Mouse (Mus musculus): Measurements from ENCODE around the gene Epm2aip1. TPM values are rescaled to one million over a fixed set of nuclear protein-coding genes. Genes with fewer than 3 reads are reported as not detected.

The Epm2aip1 gene
- 60.5 and 73.7 TPM in 2 replicates for polyA plus RNA-seq (2014; fragmentation: Nextera tagmentation; extraction: Ambion mirVana)

GRCm38 (mm10) chr9:111271434-111272160, at the start of gene Epm2aip1, which contains the start of gene Mlh1:
TSS of gene Epm2aip1 (plus strand) at chr9:111271929.
TSS of gene Mlh1 (minus strand) at chr9:111271791.
- peaks cover 29% of the 10 kb centered on the region for H3K36me3 ChIP-seq (ENCODE audit: control insufficient read depth, insufficient read depth, low read length)
- WGBS: under 1% methylated on average over 60 of the region's 64 CpGs
- H3K27ac ChIP-seq (ENCODE audit: low read depth, low read length): peak within 1 kb of the TSS; percentile 91
- peak within 1 kb of the TSS; percentile 91 for H3K4me2 ChIP-seq (ENCODE audit: low read length)
- H3K27me3 ChIP-seq (replicated peaks; ENCODE audit: control insufficient read depth, insufficient read depth, low read length): no peaks in the 10 kb centered on the region
- peak within 1 kb of the TSS; percentile 83 for H3K4me3 ChIP-seq (ENCODE audit: low read depth, low read length)
- ATAC-seq (peak; percentile 99), DNase-seq (ENCODE audit: low spot score) (peak; percentile 100)
- H3K9ac ChIP-seq (ENCODE audit: low read length): peak within 1 kb of the TSS; percentile 95
- peaks cover 29% of the 10 kb centered on the region for H3K4me1 ChIP-seq (ENCODE audit: control insufficient read depth, insufficient read depth, low read length)
- no peaks in the 10 kb centered on the region for H3K9me3 ChIP-seq (replicated peaks; ENCODE audit: control insufficient read depth, low read length)

GRCm38 (mm10) chr9:111223406-111223805, 48.3 kb upstream of the Epm2aip1 start:
- H3K9ac ChIP-seq (ENCODE audit: low read length): no peak overlapping the region
- no peak for ATAC-seq
- H3K36me3 ChIP-seq (ENCODE audit: control insufficient read depth, insufficient read depth, low read length): peaks cover 80% of the 10 kb centered on the region
- no peaks in the 10 kb centered on the region for H3K9me3 ChIP-seq (replicated peaks; ENCODE audit: control insufficient read depth, low read length)
- H3K4me3 ChIP-seq (ENCODE audit: low read depth, low read length): no peak overlapping the region
- no peaks in the 10 kb centered on the region for H3K27me3 ChIP-seq (replicated peaks; ENCODE audit: control insufficient read depth, insufficient read depth, low read length)
- no peak for DNase-seq (ENCODE audit: low spot score)
- no peaks in the 10 kb centered on the region for H3K4me1 ChIP-seq (ENCODE audit: control insufficient read depth, insufficient read depth, low read length)
- H3K4me2 ChIP-seq (ENCODE audit: low read length): no peak overlapping the region
- no peak overlapping the region for H3K27ac ChIP-seq (ENCODE audit: low read depth, low read length)
- 96% methylated on average over 5 of the region's 5 CpGs for WGBS

- H3K9me3 ChIP-seq (replicated peaks; ENCODE audit: control insufficient read depth, low read length): no peaks in the 10 kb centered on the region
- H3K27ac ChIP-seq (ENCODE audit: low read depth, low read length): no peak overlapping the region
- H3K27me3 ChIP-seq (replicated peaks; ENCODE audit: control insufficient read depth, insufficient read depth, low read length): no peaks in the 10 kb centered on the region
- WGBS: 92% methylated on average over 5 of the region's 5 CpGs
- H3K4me1 ChIP-seq (ENCODE audit: control insufficient read depth, insufficient read depth, low read length): no peaks in the 10 kb centered on the region
- no peak overlapping the region for H3K4me3 ChIP-seq (ENCODE audit: low read depth, low read length)
- H3K9ac ChIP-seq (ENCODE audit: low read length): no peak overlapping the region
- no peak overlapping the region for H3K4me2 ChIP-seq (ENCODE audit: low read length)
- no peak for ATAC-seq
- H3K36me3 ChIP-seq (ENCODE audit: control insufficient read depth, insufficient read depth, low read length): peaks cover 82% of the 10 kb centered on the region
- no peak for DNase-seq (ENCODE audit: low spot score)
These were observed 43.3 kb upstream of the Epm2aip1 start for GRCm38 (mm10) chr9:111228446-111228845.

GRCm38 (mm10) chr9:111234701-111235100, 37.0 kb upstream of the Epm2aip1 start:
- Histone ChIP-seq H3K4me3 (ENCODE audit: low read depth, low read length) (no peak overlapping the region), H3K36me3 (ENCODE audit: control insufficient read depth, insufficient read depth, low read length) (peaks cover 73% of the 10 kb centered on the region), H3K27ac (ENCODE audit: low read depth, low read length) (no peak overlapping the region), H3K27me3 (replicated peaks; ENCODE audit: control insufficient read depth, insufficient read depth, low read length) (no peaks in the 10 kb centered on the region), H3K4me1 (ENCODE audit: control insufficient read depth, insufficient read depth, low read length) (no peaks in the 10 kb centered on the region), H3K9me3 (replicated peaks; ENCODE audit: control insufficient read depth, low read length) (no peaks in the 10 kb centered on the region), H3K9ac (ENCODE audit: low read length) (no peak overlapping the region), H3K4me2 (ENCODE audit: low read length) (no peak overlapping the region)
- ATAC-seq: no peak
- no peak for DNase-seq (ENCODE audit: low spot score)
- 90% methylated on average over 9 of the region's 9 CpGs for WGBS

GRCm38 (mm10) chr9:111237726-111238125, 34.0 kb upstream of the Epm2aip1 start:
- H3K9me3 ChIP-seq (replicated peaks; ENCODE audit: control insufficient read depth, low read length): no peaks in the 10 kb centered on the region
- H3K4me3 ChIP-seq (ENCODE audit: low read depth, low read length): no peak overlapping the region
- peaks cover 75% of the 10 kb centered on the region for H3K36me3 ChIP-seq (ENCODE audit: control insufficient read depth, insufficient read depth, low read length)
- H3K9ac ChIP-seq (ENCODE audit: low read length): no peak overlapping the region
- H3K27ac ChIP-seq (ENCODE audit: low read depth, low read length): no peak overlapping the region
- no peaks in the 10 kb centered on the region for H3K27me3 ChIP-seq (replicated peaks; ENCODE audit: control insufficient read depth, insufficient read depth, low read length)
- no peak for DNase-seq (ENCODE audit: low spot score)
- H3K4me1 ChIP-seq (ENCODE audit: control insufficient read depth, insufficient read depth, low read length): no peaks in the 10 kb centered on the region
- no peak overlapping the region for H3K4me2 ChIP-seq (ENCODE audit: low read length)
- ATAC-seq: no peak

- peaks cover 70% of the 10 kb centered on the region for H3K36me3 ChIP-seq (ENCODE audit: control insufficient read depth, insufficient read depth, low read length)
- H3K4me1 ChIP-seq (ENCODE audit: control insufficient read depth, insufficient read depth, low read length): no peaks in the 10 kb centered on the region
- no peak overlapping the region for H3K4me2 ChIP-seq (ENCODE audit: low read length)
- no peaks in the 10 kb centered on the region for H3K27me3 ChIP-seq (replicated peaks; ENCODE audit: control insufficient read depth, insufficient read depth, low read length)
- ATAC-seq (no peak), DNase-seq (ENCODE audit: low spot score) (no peak)
- H3K4me3 ChIP-seq (ENCODE audit: low read depth, low read length): no peak overlapping the region
- WGBS: 71% methylated on average over 4 of the region's 4 CpGs
- H3K9ac ChIP-seq (ENCODE audit: low read length): no peak overlapping the region
- no peak overlapping the region for H3K27ac ChIP-seq (ENCODE audit: low read depth, low read length)
- no peaks in the 10 kb centered on the region for H3K9me3 ChIP-seq (replicated peaks; ENCODE audit: control insufficient read depth, low read length)
These were observed 31.9 kb upstream of the Epm2aip1 start for GRCm38 (mm10) chr9:111239821-111240220.

GRCm38 (mm10) chr9:111243384-111243783, 28.3 kb upstream of the Epm2aip1 start:
- 87% methylated on average over 6 of the region's 6 CpGs for WGBS
- DNase-seq (ENCODE audit: low spot score): no peak
- no peaks in the 10 kb centered on the region for H3K27me3 ChIP-seq (replicated peaks; ENCODE audit: control insufficient read depth, insufficient read depth, low read length)
- H3K9ac ChIP-seq (ENCODE audit: low read length): no peak overlapping the region
- H3K4me3 ChIP-seq (ENCODE audit: low read depth, low read length): no peak overlapping the region
- H3K4me1 ChIP-seq (ENCODE audit: control insufficient read depth, insufficient read depth, low read length): no peaks in the 10 kb centered on the region
- H3K4me2 ChIP-seq (ENCODE audit: low read length): no peak overlapping the region
- peaks cover 57% of the 10 kb centered on the region for H3K36me3 ChIP-seq (ENCODE audit: control insufficient read depth, insufficient read depth, low read length)
- no peak for ATAC-seq
- no peak overlapping the region for H3K27ac ChIP-seq (ENCODE audit: low read depth, low read length)
- no peaks in the 10 kb centered on the region for H3K9me3 ChIP-seq (replicated peaks; ENCODE audit: control insufficient read depth, low read length)

- Histone ChIP-seq H3K4me2 (ENCODE audit: low read length) (no peak overlapping the region), H3K36me3 (ENCODE audit: control insufficient read depth, insufficient read depth, low read length) (peaks cover 57% of the 10 kb centered on the region), H3K27ac (ENCODE audit: low read depth, low read length) (no peak overlapping the region), H3K4me1 (ENCODE audit: control insufficient read depth, insufficient read depth, low read length) (no peaks in the 10 kb centered on the region), H3K9ac (ENCODE audit: low read length) (no peak overlapping the region), H3K9me3 (replicated peaks; ENCODE audit: control insufficient read depth, low read length) (no peaks in the 10 kb centered on the region), H3K4me3 (ENCODE audit: low read depth, low read length) (no peak overlapping the region), H3K27me3 (replicated peaks; ENCODE audit: control insufficient read depth, insufficient read depth, low read length) (no peaks in the 10 kb centered on the region)
- 77% methylated on average over 6 of the region's 6 CpGs for WGBS
- DNase-seq (ENCODE audit: low spot score) (no peak), ATAC-seq (no peak)
These were observed 26.2 kb upstream of the Epm2aip1 start for GRCm38 (mm10) chr9:111245546-111245945.

GRCm38 (mm10) chr9:111247682-111248246, 24.0 kb upstream of the Epm2aip1 start:
- Histone ChIP-seq H3K4me1 (ENCODE audit: control insufficient read depth, insufficient read depth, low read length) (no peaks in the 10 kb centered on the region), H3K9ac (ENCODE audit: low read length) (no peak overlapping the region), H3K9me3 (replicated peaks; ENCODE audit: control insufficient read depth, low read length) (no peaks in the 10 kb centered on the region), H3K4me3 (ENCODE audit: low read depth, low read length) (no peak overlapping the region), H3K27me3 (replicated peaks; ENCODE audit: control insufficient read depth, insufficient read depth, low read length) (no peaks in the 10 kb centered on the region), H3K4me2 (ENCODE audit: low read length) (no peak overlapping the region), H3K36me3 (ENCODE audit: control insufficient read depth, insufficient read depth, low read length) (peaks cover 66% of the 10 kb centered on the region), H3K27ac (ENCODE audit: low read depth, low read length) (no peak overlapping the region)
- 89% methylated on average over 3 of the region's 3 CpGs for WGBS
- DNase-seq (ENCODE audit: low spot score) (peak; percentile 14), ATAC-seq (no peak)

Measured in forebrain, embryonic 14.5 days (tissue).